Mouse (Mus musculus) myocyte (in vitro differentiated cells): ENCODE measurements around the gene Csk. TPM values are rescaled to one million over a fixed set of nuclear protein-coding genes. Genes with fewer than 3 reads are reported as not detected.

Experiments
- H3K27me3 ChIP-seq: one replicate; pipeline ENCODE4 v1.6.1; 2011; ENCODE audit not compliant: control insufficient read depth, insufficient read depth, insufficient read length
- H3K36me3 ChIP-seq: one replicate; pipeline ENCODE4 v1.6.1; 2011; ENCODE audit not compliant: control insufficient read depth, insufficient read depth
- H3K4me2 ChIP-seq: one replicate; pipeline ENCODE4 v1.6.1; 2011; ENCODE audit warnings: low read depth, control low read depth
- H3K4me3 ChIP-seq: one replicate; pipeline ENCODE4 v1.5.1; 2011; ENCODE audit warnings: mild to moderate bottlenecking, control low read depth, moderate library complexity
- H3K79me2 ChIP-seq: one replicate; pipeline ENCODE4 v1.6.1; 2011; ENCODE audit not compliant: control insufficient read depth, insufficient read depth
- H3ac ChIP-seq: one replicate; pipeline ENCODE4 v1.6.1; 2011; ENCODE audit not compliant: control insufficient read depth, insufficient read length
- E2F4 ChIP-seq: IDR thresholded peaks from one replicate; pipeline ENCODE4 v1.6.1; 2011; ENCODE audit warnings: mild to moderate bottlenecking, control low read depth, moderate library complexity; ENCODE audit not compliant: insufficient read depth
- MAX ChIP-seq: IDR thresholded peaks from one replicate; pipeline ENCODE4 v1.6.1; 2011; ENCODE audit warnings: low read depth, mild to moderate bottlenecking, control low read depth
- MYOD1 ChIP-seq, 3 experiments: IDR thresholded peaks; one replicate each; pipeline ENCODE4 v1.6.1; 2011; ENCODE audit warnings: control low read depth in 2 of 3, low read depth in 2 of 3, mild to moderate bottlenecking in 2 of 3, moderate library complexity in 1 of 3; ENCODE audit not compliant: insufficient read length in 2 of 3, control insufficient read depth in 1 of 3
- MYOG ChIP-seq, 3 experiments: IDR thresholded peaks; one replicate each; pipeline ENCODE4 v1.6.1; 2011; ENCODE audit warnings: control low read depth in 2 of 3, low read depth in 2 of 3, mild to moderate bottlenecking in 2 of 3; ENCODE audit not compliant: insufficient read length in 2 of 3, control insufficient read depth in 1 of 3, insufficient read depth in 1 of 3
- POLR2A ChIP-seq: IDR thresholded peaks from one replicate; pipeline ENCODE4 v1.6.1; 2011; ENCODE audit warnings: low read depth, mild to moderate bottlenecking, control low read depth, moderate library complexity; ENCODE audit not compliant: insufficient read length
- POLR2AphosphoS2 ChIP-seq: IDR thresholded peaks from one replicate; pipeline ENCODE4 v1.6.1; 2011; ENCODE audit warnings: low read depth, control low read depth; ENCODE audit not compliant: insufficient read length
- REST ChIP-seq: IDR thresholded peaks from one replicate; pipeline ENCODE4 v1.6.1; 2011; ENCODE audit warnings: mild to moderate bottlenecking, control low read depth, moderate library complexity; ENCODE audit not compliant: insufficient read depth, insufficient read length
- SRF ChIP-seq: IDR thresholded peaks from one replicate; pipeline ENCODE4 v1.6.1; 2011; ENCODE audit warnings: low read depth; ENCODE audit not compliant: control insufficient read depth, insufficient read length
- TCF12 ChIP-seq: IDR thresholded peaks from one replicate; pipeline ENCODE4 v1.6.1; 2011; ENCODE audit warnings: mild to moderate bottlenecking, control low read depth; ENCODE audit not compliant: poor library complexity, insufficient read depth, severe bottlenecking
- TCF3 ChIP-seq: IDR thresholded peaks from one replicate; pipeline ENCODE4 v1.6.1; 2011; ENCODE audit warnings: low read depth, control low read depth; ENCODE audit not compliant: insufficient read length
- USF1 ChIP-seq: IDR thresholded peaks from one replicate; pipeline ENCODE4 v1.6.1; 2011; ENCODE audit warnings: low read depth, mild to moderate bottlenecking, control low read depth, moderate library complexity
- polyA plus RNA-seq: library from polyadenylated mRNA; unstranded; fragments of >200 nt; fragmentation: generic; extraction: Trizol; gene quantifications from one replicate; pipeline ENCODE4 v1.2.1, GENCODE M21; 2012; ENCODE audit warnings: missing spikeins

The Csk gene
- polyA plus RNA-seq, 1 experiment: 76.7 TPM

DNA sequence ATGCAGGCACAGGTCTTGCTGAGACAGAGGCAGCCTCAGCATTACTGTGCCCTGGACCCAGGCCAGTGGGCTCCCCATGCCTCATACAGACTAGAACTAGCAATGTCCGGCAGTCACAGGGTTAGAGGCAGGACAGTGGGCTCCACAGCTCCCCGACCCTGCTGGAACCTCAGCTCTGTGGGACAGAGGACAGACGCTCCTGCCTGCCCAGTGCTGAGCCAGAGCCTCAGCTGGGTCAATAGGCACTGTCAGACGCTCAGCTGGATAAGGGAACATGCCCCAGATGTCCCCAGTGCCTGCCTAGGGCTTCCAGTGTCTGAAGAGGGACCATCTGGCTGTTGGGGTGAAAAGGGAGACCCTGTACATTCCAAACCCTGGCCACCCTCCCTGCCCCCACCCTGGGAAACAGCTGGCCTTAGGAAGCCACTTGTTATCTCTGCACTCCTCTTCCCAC, 55.5 kb downstream of the Csk start:
- Histone ChIP-seq H3K79me2 (no peaks in the 10 kb centered on the region), H3ac (no peak overlapping the region), H3K27me3 (no peaks in the 10 kb centered on the region), H3K36me3 (peaks cover 18% of the 10 kb centered on the region), H3K4me2 (no peak overlapping the region), H3K4me3 (no peak overlapping the region)
- TF ChIP-seq MAX (no peak), POLR2AphosphoS2 (peak; percentile 79), SRF (no peak), MYOG (IDR thresholded peaks at IDR 0.05; ENCODE audit: control insufficient read depth in 1 of 3, insufficient read depth in 1 of 3, insufficient read length in 2 of 3, low read depth in 2 of 3) (peak in 2 of 3 experiments; percentile 28 to 82), MYOD1 (IDR thresholded peaks at IDR 0.05; ENCODE audit: control insufficient read depth in 1 of 3, insufficient read length in 2 of 3, low read depth in 2 of 3) (peak in 2 of 3 experiments; percentile 59 to 71), TCF3 (no peak), E2F4 (no peak), TCF12 (no peak)

DNA sequence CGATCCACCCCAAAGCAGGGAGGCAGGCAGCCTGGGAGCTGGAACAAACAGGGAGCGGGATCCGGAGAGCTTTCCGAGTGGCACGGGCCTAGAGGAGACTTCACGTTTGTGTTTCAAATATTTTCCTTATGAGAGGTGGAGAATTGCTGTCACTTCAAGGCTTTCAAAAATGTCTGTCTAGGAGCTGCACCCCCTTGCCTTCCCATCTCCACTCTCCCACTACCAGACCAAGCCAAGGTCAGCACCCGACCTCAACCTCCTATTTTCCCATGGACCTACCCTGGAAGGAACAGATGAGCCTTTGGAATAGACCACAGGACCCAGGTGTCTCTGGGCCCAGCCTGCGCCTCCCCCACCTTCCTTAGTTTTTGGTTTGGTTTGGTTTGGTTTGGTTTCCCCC, 56.2 kb downstream of the Csk start:
- Histone ChIP-seq H3K4me2 (no peak overlapping the region), H3K79me2 (no peaks in the 10 kb centered on the region), H3ac (no peak overlapping the region), H3K27me3 (no peaks in the 10 kb centered on the region), H3K36me3 (peaks cover 18% of the 10 kb centered on the region), H3K4me3 (no peak overlapping the region)
- TF ChIP-seq TCF3 (no peak), E2F4 (no peak), SRF (no peak), TCF12 (no peak), MYOD1 (IDR thresholded peaks at IDR 0.05; ENCODE audit: control insufficient read depth in 1 of 3, insufficient read length in 2 of 3, low read depth in 2 of 3) (no peak), POLR2A (no peak), MAX (no peak)

DNA sequence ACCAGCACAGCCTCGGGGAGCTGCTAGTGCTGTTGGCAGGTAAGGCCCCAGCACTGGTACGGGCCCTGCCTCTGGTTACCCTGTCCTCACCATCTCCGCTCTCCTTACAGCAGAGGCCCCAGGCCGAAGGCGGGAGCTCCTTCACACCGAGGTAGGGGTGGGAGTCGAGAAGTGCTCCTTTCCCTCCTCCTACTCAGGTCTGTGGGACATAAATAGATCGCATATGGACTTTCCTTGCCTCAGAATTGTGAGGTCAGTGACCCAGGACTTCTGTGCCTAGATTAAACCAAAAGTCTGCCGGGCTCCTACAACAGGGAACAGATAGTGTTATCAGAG, 59.3 kb downstream of the Csk start:
- H3K36me3 ChIP-seq: peaks cover 18% of the 10 kb centered on the region
- H3K4me2 ChIP-seq: no peak overlapping the region
- no peak overlapping the region for H3K4me3 ChIP-seq
- H3K79me2 ChIP-seq: peaks cover 10% of the 10 kb centered on the region
- no peaks in the 10 kb centered on the region for H3K27me3 ChIP-seq
- H3ac ChIP-seq: no peak overlapping the region
- no peak for TF ChIP-seq SRF
- no peak for TF ChIP-seq USF1
- TF ChIP-seq POLR2A: no peak
- TF ChIP-seq TCF12: no peak

DNA sequence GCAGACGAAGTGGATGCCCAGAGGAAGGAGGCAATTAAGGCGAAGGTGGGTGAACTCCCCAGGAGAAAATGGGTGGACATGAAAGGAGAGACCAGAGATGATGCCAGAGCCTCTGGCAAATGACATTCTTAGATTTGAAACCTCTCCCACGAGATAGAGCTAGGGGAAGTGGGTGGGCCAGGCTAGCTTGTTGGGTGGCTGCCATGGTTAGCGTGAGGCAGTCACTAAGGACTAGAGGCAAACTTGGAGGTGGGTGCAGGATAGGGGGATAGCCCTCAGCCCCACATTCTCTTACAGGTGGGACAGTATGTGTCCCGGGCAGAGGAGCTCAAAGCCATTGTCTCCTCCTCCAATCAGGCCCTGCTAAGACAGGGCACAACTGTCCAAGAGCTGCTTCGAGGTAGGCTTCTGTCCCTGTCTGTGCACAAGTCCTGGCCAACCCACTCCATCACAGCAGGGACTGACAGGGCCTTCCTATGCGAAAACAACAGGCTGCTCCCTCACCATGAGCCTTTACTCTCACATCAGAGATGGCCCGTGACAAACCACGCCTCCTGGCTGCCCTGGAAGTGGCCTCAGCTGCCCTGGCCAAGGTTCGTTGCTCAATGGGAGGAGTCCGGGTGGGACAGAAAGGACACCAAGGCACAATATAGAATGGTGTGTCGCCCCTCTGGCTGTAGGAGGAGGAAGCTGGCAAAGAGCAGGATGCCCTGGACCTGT, 59.8 kb downstream of the Csk start:
- no peak overlapping the region for H3K4me2 ChIP-seq
- TF ChIP-seq USF1 (no peak), POLR2AphosphoS2 (peak; percentile 38), POLR2A (no peak)
- H3K4me3 ChIP-seq: no peak overlapping the region
- peaks cover 18% of the 10 kb centered on the region for H3K36me3 ChIP-seq
- peaks cover 10% of the 10 kb centered on the region for H3K79me2 ChIP-seq
- no peak overlapping the region for H3ac ChIP-seq
- no peaks in the 10 kb centered on the region for H3K27me3 ChIP-seq

DNA sequence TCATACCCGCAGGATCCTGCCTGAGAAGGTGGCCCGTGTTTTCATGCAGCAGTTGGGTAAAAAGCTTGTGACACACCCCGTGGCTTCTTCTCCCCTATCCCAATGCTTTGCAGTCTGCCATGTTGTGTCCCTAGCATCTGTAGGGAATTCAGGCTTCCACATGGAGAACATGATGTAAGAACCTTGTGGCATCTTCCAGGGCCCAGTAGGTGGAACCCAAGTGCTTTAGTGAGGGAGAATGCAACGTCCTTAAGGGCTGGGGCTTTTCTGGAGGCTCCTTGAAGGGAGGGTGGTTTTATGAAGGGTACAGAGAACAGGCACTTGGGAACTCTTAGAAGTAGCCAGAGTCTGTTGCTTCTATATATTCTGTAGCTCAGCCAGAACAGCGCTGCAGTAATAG, 62.7 kb downstream of the Csk start:
- Histone ChIP-seq H3K79me2 (peaks cover 10% of the 10 kb centered on the region), H3K36me3 (peaks cover 7% of the 10 kb centered on the region), H3ac (no peak overlapping the region), H3K27me3 (no peaks in the 10 kb centered on the region), H3K4me2 (peak overlapping the region; percentile 75), H3K4me3 (peak overlapping the region; percentile 72)
- TF ChIP-seq REST (no peak), MYOD1 (IDR thresholded peaks at IDR 0.05; ENCODE audit: control insufficient read depth in 1 of 3, insufficient read length in 2 of 3, low read depth in 2 of 3) (no peak), MAX (peak; percentile 70), POLR2A (no peak), POLR2AphosphoS2 (no peak), MYOG (IDR thresholded peaks at IDR 0.05; ENCODE audit: control insufficient read depth in 1 of 3, insufficient read depth in 1 of 3, insufficient read length in 2 of 3, low read depth in 2 of 3) (no peak)
